Mouse (Mus musculus): ENCODE measurements at regions not wholly inside any gene's neighbourhood (a gene's known extent, or its start where the extent isn't known, plus 50 kb on each side); places are given as distances from the start of the nearest gene placed in this dataset.

DNA sequence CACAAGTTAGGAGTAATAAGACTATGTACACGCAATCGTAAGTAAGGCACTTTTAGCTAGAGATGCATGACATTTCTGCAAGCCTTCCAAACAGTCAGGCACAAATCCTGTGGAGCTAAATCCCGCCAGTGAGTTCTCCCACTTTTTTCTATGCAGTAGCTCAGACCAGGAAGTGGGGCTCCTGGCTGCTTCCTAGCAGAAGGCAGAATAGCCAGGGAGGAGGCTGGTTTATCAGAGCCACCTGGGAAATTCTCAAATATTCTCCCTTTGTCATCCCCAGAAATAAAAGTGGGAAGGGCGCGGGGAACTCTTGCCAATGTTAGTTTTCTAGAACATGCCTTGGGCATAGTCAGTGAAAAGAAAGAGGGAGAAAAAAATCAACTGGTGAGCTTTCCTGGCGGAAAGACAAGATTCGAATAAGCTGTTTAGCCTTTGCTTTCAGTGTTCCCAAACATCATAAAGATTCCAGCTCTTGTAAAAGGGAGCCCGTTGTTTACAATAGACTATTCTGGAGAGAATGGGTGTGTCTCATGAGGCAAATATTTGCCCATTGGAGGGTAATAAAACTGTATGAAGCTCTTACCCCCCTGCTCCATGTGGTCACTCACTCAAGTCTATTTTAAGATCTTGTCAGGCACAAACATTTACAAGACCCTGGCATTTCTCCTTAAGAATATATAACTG lies 167.2 kb upstream of the Lef1 start:
- in situ Hi-C loops (cut with MboI, MseI) = no loop called here

DNA sequence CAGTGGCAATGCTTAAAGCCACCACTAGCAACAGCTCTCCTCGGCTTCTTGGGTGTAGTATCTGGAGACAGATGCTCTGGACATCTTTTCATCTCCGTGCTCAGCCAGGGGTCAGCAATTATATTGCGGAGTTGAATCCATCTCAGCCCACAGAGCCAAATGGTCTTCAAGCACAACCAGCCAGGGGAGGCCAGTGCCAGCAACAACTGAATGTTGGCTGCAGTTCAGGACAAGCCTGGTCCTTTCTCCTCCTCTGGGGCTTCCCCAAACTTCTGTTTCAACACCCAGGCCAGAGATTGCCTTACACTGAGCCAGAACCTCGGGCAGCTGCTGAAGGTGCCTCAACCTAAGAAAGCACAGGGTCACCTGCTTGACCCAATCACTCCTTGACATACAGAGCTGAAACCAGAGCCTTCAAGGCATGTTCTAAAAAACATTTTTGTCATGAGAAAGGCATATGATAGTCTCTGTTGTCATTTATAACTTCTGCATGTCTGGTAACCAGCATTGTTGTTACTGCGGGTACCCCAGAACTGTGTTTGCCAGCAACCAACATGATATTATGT lies 169.9 kb upstream of the Lef1 start:
- in situ Hi-C loops (cut with MboI, MseI) = no loop called here

DNA sequence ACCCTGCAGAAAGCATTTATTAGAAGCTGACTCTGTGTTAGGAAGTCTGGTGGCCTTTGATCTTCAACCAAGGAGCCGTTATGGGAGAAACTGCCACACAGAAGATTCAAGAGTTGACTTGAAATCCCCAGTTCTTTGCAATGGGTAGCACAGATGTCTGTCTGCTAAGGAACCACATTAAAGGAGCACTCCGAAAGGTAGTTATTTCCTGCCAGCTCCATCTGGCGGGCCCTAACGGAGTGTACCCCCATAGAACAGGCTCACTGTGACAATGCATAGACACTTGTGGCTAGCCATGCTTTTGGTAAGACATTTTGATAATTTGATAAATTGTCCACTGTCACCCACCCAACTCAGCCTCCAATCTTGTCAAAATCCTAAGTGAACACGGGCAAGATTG lies 173.3 kb upstream of the Lef1 start:
- in situ Hi-C loops (cut with MboI, MseI) = no loop called here

DNA sequence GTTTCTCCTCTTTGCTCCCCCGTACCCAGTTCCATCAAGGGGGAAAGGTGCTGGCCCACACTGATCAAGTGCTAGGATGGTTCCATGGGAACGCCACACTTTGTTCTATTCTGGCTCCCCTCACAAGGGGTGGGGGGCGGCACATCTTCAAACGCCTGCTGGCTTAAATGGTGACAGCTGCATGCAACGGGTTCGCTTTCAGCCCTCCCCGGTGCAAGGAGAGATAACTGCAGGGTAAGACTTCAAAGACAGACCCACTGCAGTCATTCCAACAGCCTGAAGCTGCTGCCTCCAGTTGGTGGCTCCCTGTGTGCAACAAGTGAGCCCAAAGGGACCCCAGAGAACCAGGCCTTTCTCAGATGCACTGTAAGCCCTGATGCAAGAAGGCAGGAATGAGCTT lies 173.9 kb upstream of the Lef1 start:
- in situ Hi-C loops (cut with MboI, MseI) = no loop called here

DNA sequence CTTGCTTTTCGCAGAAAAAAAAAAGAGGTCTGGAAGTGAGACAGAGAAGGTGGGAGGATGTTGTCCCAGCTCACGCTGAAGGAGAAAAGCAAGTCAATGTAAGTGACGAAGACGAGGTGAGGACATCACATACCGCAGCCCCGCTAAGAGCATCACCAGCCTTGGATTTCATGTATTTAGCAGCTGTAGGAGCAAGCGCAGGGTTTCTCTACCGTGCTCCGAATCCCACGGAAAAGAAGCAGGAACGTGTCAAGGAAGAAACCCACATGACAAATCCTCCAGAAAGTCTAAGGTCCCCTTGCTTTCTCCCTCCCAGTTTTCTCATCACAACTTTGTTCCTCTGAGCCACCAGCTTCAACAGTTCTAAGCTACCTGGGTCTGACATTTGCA lies 174.3 kb upstream of the Lef1 start:
- in situ Hi-C loops (cut with MboI, MseI) = no loop called here

DNA sequence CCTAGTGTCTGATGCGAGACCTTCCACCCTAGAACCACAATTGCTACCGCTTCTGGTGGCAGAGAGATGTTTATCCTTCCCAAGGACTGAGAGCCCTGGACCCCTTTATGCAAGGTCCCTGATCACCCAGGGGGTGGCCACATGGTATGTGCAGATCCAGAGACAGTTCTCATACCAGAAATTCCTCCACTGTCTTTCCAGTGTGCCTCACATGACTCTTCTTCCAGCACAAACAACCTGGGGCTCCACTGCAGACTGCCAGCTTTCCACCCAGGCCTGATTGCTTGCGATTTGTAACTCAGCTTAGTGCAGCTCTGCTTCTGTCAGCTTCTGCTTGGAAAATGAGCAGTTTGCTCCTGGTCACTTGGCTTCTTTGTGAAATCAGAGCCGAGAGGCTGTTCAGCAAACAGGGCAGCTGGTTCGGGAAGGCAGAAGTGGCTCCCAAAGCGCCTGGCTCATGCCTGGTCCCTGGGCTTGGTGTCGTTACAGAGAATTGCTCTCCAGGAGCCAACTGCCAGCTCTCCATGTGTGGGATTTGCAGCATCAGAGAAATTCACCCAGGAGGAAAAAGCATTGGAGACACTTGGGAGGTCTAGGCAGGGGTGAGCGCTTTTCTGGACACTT lies 174.9 kb upstream of the Lef1 start:
- in situ Hi-C loops (cut with MboI, MseI) = no loop called here

DNA sequence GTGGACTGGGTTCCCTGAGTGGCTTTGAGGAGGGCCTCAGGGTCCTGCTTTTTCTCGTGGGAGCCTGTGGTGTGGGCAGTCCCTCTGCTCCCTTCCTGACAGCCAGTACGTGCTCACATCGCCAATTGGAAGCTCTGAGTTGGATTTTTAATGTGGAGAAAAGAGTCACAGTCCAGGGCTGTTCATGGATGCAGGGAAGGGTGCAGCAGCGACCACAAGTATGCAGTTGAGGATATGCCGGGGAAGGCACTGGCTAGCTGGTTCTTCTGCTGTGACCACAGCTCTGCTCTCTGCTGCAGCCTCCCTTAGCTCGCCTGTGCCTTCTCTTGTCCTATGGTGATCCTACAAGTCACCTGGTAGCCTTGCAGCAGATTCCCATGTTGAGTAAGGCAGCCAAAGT lies 177.5 kb upstream of the Lef1 start:
- in situ Hi-C loops (cut with MboI, MseI) = no loop called here

DNA sequence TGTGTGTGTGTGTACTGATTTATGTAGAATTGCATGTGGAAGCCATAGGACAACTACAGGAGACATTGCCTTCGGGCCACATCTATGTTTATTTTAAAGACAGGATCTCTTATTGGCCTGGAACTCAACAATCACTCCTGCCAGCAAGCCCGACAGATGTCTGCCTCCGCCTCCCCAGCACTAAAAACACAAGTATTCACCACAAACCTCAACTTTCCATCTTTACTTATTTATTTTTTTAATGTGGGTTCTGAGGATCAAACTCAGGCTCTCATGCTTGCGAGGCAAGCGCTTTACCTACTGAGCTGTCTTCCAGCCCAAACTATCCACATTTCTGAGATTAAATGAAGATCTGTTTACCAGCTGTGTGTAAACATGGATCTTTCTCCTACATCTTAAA lies 178.0 kb upstream of the Lef1 start:
- in situ Hi-C loops (cut with MboI, MseI) = no loop called here

DNA sequence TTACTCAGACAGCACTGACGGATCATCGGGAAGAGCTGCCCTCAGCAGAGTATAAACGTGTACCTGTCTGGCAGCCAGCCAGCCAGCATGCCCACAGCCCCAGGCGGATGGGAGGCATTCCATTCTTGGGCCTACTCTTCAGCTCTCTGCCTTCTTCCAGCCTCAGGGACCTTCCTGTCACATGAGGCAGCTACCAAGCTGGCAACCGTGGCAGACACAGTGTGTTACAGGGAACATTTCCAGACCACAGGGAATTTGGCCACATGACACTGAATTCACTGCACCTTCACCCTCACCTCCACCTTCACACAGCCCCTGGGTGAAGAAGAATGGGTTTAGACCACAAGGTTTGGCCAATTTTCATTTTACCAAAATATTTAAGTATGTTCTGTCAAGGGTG lies 185.3 kb upstream of the Lef1 start:
- in situ Hi-C loops (cut with MboI, MseI) = loop anchor here in 1 of 2 experiments (10.0 kb wide), 1 partner anchor 1350 kb away; no protein-coding TSS in a partner anchor

DNA sequence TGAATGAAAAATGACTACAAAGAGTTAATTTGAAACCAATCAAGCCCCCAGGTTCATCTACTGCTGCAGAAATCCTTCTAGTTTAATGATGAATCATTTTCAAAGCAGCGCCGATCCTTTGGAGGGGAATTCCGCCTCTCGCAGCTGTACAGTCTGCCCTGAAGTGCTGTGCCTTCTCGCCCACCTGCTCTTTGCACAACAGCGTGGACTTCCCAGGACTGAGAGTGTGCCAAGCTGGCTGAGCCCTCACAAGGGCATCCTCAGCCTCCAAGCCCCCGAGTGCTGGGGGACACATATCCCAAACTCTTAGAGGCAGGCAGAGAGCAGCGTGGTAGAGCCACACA lies 186.7 kb upstream of the Lef1 start:
- in situ Hi-C loops (cut with MboI, MseI) = loop anchor here in 1 of 2 experiments (10.0 kb wide), 1 partner anchor 1349 kb away; no protein-coding TSS in a partner anchor

DNA sequence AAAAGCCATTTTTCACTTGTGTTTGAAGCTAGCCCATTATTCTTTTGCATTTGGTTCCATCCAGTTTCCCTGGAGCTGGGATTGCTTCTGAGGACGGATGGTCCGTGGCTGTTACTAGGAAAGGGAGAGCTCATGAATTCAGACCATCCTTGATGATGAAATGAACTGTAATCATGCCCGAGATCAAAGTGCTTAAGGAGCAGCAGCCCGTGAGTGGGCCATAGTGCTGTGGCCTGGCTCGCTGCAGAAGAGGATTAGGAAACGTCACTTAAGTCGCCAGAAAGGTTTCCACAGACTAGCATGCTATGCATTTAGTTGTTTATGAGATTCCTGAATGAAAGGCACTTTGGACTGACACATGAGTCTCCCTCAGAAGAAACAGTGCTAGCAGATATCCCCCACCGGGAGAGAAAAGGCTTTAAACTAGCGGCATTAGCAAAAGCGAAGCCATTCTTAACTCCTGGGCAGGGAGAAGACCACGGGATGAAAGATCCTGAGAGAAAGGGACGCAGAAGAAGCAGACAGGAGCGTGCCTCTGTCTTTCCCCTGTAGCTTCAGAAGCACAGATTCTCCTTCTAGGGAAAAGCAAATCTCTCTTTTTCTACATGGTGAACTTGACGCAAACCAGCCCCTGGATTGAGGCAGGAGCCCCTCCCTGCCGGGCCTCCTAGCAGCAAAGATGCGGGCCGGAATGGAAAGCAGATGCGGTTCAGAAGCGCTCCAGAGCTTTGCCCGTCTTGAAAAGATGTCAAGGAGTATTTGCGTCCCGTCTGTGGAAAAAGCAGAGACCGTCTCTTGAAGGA lies 187.3 kb upstream of the Lef1 start:
- in situ Hi-C loops (cut with MboI, MseI) = loop anchor here in 1 of 2 experiments (10.0 kb wide), 1 partner anchor 1348 kb away; no protein-coding TSS in a partner anchor

DNA sequence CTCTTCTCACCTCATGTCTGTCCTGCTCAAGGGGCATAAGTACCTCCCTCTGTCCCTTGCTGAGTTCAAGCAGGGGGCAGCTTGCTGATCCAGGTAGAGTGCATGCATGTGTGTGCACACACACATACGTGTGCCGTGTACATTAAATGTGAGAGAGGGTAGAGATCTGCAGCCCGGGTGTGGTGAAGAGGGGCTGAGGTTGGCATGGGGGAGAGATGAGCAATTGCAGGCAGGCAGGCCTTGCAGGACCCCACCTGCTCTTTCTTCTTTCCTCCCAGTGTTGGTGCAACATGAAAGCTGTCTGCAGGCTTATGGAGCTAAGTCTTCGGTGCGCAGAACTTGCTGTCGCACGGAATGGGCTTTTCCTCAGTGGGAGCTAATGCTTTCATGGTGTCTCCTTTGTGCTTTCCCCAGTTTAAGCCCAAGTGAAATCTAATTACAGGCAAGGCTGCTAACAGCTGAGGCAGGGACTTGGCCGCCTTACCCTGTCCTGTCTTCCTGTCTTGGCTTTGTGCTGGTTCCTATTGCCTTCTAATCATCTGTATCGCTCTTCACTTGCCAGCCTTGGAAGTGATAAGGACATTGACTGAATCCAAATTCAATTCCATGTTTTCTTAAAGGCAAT lies 188.5 kb upstream of the Lef1 start:
- in situ Hi-C loops (cut with MboI, MseI) = loop anchor here in 1 of 2 experiments (10.0 kb wide), 1 partner anchor 1347 kb away; no protein-coding TSS in a partner anchor

DNA sequence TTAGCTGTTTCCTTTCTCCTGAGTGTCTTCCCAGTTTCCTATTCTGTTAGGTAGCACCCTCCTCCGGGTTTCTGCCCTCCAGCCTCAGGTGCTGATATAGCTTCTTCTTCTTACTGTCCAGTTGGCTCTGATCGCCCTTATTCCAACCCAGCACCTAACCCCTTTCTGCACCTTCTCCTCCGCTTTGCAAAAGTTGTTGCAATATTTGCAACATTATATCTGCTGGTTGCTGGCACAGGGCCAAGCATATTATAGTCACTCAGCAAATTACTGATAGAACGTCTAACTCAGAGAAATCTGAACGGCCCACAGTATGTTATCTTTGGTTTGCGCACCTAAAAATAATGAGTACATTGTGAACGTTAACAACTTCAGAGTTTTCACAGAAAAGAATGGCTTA lies 183.6 kb upstream of the Rpl34 start:
- in situ Hi-C loops (cut with MboI, MseI) = no loop called here

DNA sequence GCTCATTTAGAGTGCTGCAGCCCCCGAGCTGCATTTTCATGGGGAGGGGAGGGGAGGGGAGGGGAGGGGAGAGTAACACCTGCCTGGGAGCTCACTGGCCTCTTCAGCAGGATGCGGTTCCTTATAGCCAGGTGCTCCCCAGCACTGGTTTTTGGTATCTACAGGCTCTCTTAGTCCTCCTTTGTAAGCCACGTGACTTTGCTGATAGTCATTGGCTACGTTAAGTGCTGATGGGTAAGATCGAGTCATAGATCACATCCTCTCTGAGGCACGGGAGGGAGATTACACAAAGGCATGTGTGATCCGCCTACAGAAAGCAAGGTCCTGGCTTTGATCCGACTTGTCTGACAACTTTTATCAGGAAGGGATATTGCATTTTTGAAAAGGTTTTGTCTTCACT lies 174.9 kb upstream of the Rpl34 start:
- in situ Hi-C loops (cut with MboI, MseI) = no loop called here

DNA sequence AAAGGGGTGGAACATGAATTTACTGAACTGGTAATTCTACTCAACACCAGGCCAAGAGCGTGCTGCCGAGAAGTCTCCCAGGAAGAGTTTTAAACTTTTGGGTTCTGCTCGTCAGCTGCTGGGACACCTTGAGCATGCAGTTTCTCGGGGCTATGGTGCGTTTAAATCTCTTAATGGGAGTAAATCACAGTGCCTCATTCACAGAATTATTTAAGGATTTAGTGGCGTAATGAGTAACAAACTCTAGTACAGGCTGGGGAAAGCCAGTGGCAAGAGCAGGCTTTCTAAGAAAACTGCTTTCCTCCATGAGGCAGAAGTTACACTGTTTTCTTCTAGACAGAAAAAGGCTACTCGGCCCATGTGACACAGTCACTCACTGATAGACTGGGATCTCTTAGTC lies 173.1 kb upstream of the Rpl34 start:
- in situ Hi-C loops (cut with MboI, MseI) = no loop called here

DNA sequence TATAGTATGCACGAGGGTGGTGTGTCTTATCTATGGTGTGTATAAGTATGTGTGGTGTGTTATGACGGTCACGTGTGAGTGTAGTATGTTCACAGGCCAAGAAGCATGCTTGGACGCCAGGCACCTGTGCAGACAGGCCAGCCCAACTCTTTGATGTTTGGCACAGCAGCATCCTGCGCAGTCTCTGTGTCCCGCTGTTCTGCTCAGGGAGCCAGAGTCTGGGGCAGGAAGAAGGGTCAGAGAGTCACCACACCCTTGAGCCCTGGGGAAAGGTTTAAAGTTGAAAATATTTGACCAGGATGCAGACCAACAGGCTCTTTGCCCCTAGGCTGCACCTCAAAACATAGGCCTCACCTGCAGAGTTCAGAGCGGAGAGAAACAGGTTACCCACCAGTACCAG lies 172.2 kb upstream of the Rpl34 start:
- in situ Hi-C loops (cut with MboI, MseI) = no loop called here

DNA sequence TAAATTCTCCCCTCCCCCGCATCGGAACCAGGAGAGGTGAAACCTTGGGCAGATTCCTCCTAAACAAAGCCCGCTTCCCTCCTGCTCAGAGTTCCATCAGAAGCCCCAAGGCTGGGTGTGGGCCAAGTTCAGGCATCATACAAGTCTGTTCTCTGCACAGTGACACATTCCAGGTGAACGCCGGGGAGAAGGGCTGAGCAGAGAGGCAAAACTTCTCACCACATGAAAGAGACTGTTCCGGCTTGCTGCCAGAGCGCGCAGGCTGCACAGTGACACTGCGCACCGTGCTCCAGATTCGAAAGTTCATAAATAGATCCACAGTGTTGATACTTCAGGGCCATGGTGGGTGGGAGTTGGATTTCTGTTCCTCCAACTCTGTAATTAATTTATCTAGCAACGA lies 171.1 kb upstream of the Rpl34 start:
- in situ Hi-C loops (cut with MboI, MseI) = no loop called here

DNA sequence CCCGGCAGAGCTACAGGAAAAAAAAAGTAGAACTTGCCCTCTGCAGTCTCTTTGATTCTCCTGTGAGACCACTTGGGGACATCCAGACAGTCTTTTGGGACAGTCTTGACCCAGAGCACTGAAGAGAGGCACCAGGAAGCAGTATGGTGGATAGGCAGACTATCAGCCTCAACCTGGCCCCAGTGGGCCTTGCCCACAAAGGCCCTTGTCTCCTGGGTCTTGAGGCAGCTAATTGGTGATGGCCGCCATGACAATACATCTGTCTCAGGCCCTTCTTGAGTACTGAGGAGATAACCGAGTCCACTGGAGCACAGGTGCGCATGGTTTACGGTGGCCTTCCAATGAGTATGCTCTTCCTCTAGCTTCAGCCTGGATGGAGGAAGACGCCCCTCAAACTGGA lies 170.6 kb upstream of the Rpl34 start:
- in situ Hi-C loops (cut with MboI, MseI) = no loop called here

DNA sequence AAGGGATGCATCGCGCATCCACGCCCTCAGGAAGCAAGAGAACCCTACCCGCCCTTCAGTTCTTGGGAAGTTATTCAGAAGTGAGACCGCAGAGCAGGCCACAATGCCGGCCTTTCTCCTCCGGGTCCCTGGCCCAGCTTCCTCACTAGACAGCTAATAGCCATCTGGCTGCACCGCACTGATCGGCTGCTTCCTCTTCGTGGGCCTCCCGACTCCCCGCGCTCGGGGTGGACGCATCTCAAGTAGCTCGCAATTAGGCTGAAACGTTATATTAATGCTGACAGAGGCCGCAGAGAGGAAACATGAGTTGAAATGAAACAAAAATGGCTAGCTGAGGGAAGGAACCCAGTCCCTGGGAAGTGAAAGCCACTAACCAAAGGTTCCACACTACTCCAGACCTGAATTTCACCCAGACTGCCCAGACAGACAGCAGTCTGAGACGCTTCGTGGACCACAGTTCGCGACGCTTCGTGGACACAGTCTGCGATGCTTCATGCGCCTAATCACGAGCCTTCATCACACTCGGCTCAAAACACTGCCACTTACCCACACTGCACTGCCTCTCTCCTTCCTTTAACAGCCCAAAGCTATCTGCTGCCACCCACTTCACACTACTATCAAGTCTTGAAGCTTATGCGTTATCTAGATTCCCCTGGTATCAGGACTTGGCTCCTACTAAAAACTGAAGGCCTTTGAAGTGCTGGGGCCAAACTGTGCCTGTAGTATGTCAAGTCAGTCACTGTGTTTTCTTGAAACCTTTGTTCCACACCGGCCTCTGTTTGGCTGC lies 170.0 kb upstream of the Rpl34 start:
- in situ Hi-C loops (cut with MboI, MseI) = no loop called here

DNA sequence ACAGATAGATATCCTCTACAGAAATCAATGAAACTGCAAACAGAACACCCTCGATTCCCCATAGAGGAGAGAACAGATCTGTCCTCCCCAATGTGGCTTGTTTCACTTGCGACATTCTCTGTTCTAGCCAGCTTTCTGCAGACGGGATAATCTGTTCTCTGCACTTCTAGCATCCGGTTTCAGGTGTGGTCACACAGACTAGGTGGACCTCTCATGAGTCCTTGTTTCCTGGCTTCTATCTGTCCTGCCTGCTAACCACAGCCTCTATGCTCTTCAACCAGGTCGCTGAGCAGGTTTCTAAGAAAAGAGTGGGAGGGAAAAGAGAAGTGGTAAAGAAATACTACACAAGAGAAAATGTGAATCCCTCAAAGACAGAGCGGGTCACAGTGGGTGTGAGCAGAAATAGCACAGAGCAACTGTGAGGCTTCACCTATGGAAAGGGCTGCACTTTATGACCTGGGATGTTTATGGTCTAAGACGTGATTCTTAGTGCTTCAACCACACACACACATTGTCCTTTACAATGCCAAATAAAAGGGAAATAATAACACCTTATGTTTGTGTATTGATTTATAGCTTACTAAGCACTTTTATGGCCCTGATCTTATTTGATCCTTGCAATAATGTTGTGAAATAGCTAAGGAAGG lies 164.1 kb upstream of the Rpl34 start:
- in situ Hi-C loops (cut with MboI, MseI) = loop anchor here (5.0 kb wide), 2 partner anchors 53 to 343 kb away; no protein-coding TSS in a partner anchor

Data from T-helper 17 cell (primary cell).